Mouse (Mus musculus) forebrain, embryonic 12.5 days (tissue): Measurements from ENCODE around the gene Capn13. TPM values are rescaled to one million over a fixed set of nuclear protein-coding genes. Genes with fewer than 3 reads are reported as not detected.

Experiments used
- ATAC-seq: fragments of 200-750 bp; cut with Nextera tagmentation; 2 replicates; pipeline ENCODE4 v1.8.0; 2017; ENCODE audit warnings: moderate TSS enrichment; ENCODE audit not compliant: low FRiP score
- H3K27ac ChIP-seq: fragments of 300-500 bp; sonication (generic); 2 replicates; pipeline ENCODE4 v1.5.1; 2016; ENCODE audit warnings: mild to moderate bottlenecking
- H3K27me3 ChIP-seq: fragments of 300-500 bp; sonication (generic); 2 replicates; pipeline ENCODE4 v1.6.1; 2016; ENCODE audit warnings: mild to moderate bottlenecking
- H3K36me3 ChIP-seq: fragments of 300-500 bp; sonication (generic); replicated peaks from 2 replicates; pipeline ENCODE4 v1.6.1; 2016; ENCODE audit warnings: mild to moderate bottlenecking
- H3K4me1 ChIP-seq: fragments of 300-500 bp; sonication (generic); 2 replicates; pipeline ENCODE4 v1.6.1; 2016
- H3K4me2 ChIP-seq: fragments of 300-500 bp; sonication (generic); 2 replicates; pipeline ENCODE4 v1.6.1; 2016; ENCODE audit warnings: mild to moderate bottlenecking, moderate library complexity
- H3K4me3 ChIP-seq: fragments of 300-500 bp; sonication (generic); replicated peaks from 2 replicates; pipeline ENCODE4 v1.5.1; 2016; ENCODE audit warnings: mild to moderate bottlenecking
- H3K9ac ChIP-seq: fragments of 300-500 bp; sonication (generic); 2 replicates; pipeline ENCODE4 v1.6.1; 2016; ENCODE audit warnings: mild to moderate bottlenecking
- H3K9me3 ChIP-seq: fragments of 300-500 bp; sonication (generic); 2 replicates; pipeline ENCODE4 v1.6.1; 2016
- WGBS: fragments of 180-500 bp; shearing (Covaris S2); methylation state at CpG from one replicate; pipeline ENCODE4 v1.1.7; 2016; 5-methylcytosine and 5-hydroxymethylcytosine counted together
- polyA plus RNA-seq: library from polyadenylated mRNA; unstranded; fragments of >200 nt; fragmentation: Nextera tagmentation; extraction: Ambion mirVana; gene quantifications from 2 replicates; pipeline ENCODE4 v1.2.1, GENCODE M21; 2016

Gene Capn13
- polyA plus RNA-seq, 1 experiment from 2014 or later, result not detected

DNA sequence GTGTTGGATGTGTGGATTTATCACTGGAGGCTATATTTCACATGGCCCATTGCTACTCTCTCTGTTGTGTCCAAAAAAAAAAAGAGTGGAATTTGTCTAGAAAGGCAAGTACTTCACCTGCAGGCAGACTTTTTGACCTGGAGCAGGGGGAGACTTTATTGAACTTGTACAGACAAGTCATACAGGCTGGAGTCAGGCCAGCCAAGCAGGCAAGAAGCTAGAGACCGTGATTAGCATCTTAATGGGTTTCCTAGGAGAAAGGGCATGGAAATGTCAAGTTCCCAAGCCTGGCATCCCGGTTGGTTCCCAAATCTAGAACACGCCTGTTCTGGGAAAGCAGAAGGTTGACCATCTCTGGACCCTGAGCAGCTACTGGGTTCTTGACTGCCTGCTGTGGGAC lies 11.3 kb downstream of the Capn13 start:
- H3K27ac ChIP-seq, result no peak overlapping the region
- no peak overlapping the region for H3K4me2 ChIP-seq
- H3K4me3 ChIP-seq, result no peak overlapping the region
- H3K9ac ChIP-seq, result no peak overlapping the region
- H3K9me3 ChIP-seq, result no peaks in the 10 kb centered on the region
- no peaks in the 10 kb centered on the region for H3K27me3 ChIP-seq
- no peaks in the 10 kb centered on the region for H3K36me3 ChIP-seq
- H3K4me1 ChIP-seq, result no peaks in the 10 kb centered on the region
- ATAC-seq, result no peak
- 81% methylated on average over 3 of the region's 3 CpGs for WGBS

DNA sequence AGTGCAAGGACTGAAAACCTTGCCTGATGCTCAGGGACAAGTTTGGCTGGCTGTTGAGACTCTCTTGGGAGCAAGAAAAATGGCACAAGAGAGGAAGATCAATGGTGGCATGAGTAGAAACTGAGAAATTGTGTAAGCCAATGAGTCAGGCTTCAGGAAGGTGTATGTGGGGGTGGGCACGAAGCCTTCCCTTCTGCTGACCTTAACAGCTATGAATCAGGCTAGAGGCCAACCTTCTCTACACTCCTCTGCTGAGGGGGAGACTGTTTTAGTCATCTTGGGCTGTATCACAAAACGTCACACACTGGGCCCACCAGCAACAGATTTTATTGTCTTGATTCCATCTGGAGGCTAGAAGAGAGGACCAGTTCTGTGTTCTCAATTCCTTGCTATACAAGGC lies 14.1 kb downstream of the Capn13 start:
- Histone ChIP-seq H3K4me2 (no peak overlapping the region), H3K27me3 (no peaks in the 10 kb centered on the region), H3K9me3 (no peaks in the 10 kb centered on the region), H3K4me1 (no peaks in the 10 kb centered on the region), H3K36me3 (no peaks in the 10 kb centered on the region), H3K27ac (no peak overlapping the region), H3K9ac (no peak overlapping the region), H3K4me3 (no peak overlapping the region)
- ATAC-seq, result no peak
- WGBS, result 82% methylated on average over 2 of the region's 2 CpGs

DNA sequence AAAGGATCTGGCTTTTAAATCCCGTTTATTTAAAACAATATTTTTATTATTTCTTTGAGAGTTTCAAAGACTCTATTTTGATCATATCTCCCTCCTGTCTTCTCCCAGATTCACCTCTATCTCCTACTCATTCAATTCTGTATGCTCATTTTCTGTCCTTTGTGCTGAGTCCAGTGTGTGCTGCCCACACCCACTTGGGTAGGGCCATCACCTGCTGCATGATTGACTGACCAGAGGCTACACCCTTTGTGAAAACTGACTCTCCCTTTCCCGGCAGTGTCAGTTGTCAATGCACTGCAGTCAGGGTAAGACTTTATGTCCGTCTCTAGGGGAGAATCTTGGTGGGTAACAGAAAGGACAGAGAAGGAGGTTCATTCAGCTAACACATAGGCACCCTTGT lies 14.7 kb downstream of the Capn13 start:
- 75% methylated on average over 3 of the region's 3 CpGs for WGBS
- no peak overlapping the region for H3K4me3 ChIP-seq
- no peaks in the 10 kb centered on the region for H3K27me3 ChIP-seq
- H3K9me3 ChIP-seq, result no peaks in the 10 kb centered on the region
- no peak overlapping the region for H3K4me2 ChIP-seq
- no peak for ATAC-seq
- no peaks in the 10 kb centered on the region for H3K36me3 ChIP-seq
- H3K9ac ChIP-seq, result no peak overlapping the region
- H3K4me1 ChIP-seq, result no peaks in the 10 kb centered on the region
- H3K27ac ChIP-seq, result no peak overlapping the region

DNA sequence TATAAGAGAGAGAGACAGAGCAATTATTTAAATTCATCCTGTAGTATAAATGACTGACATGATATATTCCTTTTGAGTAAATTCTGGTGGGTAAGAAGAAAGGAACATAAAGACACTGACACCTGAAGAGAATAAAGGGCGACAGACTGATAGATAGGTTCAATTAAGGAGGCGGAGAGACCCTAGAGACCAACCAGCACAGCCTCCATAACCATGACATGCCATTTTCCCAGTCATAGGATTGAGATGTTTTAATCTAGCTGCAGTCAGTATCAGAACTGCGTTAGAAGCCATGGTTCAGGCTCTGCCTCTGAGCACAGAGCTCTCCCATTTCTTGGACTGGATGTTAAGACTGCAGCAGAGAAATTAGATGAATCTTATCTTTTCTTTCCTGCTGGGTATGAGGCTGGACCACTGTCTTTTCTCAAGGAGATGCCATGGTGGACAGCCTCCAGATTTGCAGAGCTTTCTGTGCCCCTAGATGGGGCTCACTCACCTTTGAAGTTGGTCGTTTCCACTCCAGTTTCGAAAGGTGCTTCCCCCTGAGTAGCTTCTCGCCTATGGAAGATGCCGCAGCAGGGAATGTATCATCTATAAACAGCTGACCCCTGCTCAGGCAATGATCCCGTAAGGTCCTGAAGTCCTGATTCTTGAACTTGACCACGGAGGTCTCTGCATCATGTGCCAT lies 18.2 kb downstream of the Capn13 start:
- Histone ChIP-seq H3K9ac (no peak overlapping the region), H3K27ac (no peak overlapping the region), H3K4me1 (no peaks in the 10 kb centered on the region), H3K4me2 (no peak overlapping the region), H3K36me3 (no peaks in the 10 kb centered on the region), H3K9me3 (no peaks in the 10 kb centered on the region), H3K27me3 (no peaks in the 10 kb centered on the region), H3K4me3 (no peak overlapping the region)
- 82% methylated on average over 9 of the region's 9 CpGs for WGBS
- no peak for ATAC-seq

DNA sequence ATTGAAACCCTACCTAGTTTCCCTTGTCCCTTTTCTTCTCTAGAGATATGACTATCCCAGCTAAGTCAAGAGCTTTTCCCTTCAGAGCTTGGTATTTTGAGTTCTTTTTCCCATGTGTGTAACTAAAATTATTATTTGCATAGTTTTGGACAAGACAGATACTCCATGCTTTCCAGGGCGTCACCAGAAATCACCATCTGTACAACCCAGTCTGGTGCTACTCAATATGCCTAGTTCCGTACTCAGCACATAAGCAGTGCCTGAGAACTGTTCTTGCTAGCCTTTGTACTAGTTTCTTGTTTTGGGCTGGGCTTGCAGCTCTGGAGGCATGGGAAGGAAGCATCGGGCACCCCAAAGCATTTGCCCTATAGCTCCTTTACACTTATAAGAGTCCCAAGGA lies 19.0 kb downstream of the Capn13 start:
- Histone ChIP-seq H3K4me1 (no peaks in the 10 kb centered on the region), H3K9me3 (no peaks in the 10 kb centered on the region), H3K27me3 (no peaks in the 10 kb centered on the region), H3K4me2 (no peak overlapping the region), H3K4me3 (no peak overlapping the region), H3K9ac (no peak overlapping the region), H3K27ac (no peak overlapping the region), H3K36me3 (no peaks in the 10 kb centered on the region)
- 88% methylated on average over 3 of the region's 3 CpGs for WGBS
- ATAC-seq, result no peak

DNA sequence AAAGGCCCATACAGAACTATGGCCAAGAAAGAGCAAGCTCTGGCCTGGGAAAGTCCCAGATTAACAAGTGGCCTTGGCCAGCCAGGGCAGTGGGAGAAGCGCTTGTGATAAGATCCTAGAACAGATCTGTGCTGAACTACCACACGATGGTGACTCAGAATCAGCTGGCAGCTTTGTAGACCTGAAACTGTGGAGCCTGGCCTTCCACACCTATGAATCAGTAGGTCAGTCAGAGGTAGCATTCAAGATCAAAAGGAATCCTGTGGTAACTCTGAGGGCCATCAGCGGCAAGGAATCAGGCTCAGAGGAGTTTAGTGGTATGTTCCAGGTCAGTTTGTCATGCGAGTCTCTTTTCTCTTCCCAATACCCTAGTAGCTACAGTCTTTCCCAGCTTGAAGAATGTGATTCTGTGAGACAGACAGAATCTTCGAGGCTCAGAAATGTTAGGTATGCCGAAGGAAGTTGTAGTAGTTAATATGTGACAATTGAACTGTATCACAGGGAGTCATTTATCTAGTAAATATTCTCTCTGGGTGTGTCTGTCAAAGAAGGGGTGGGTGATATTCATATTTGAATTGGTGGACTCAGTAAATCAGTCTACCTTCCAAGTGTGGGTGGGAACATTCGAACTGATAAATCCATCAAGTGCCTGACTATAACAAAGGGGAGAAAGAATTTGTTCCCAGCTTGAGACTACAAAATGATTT lies 22.7 kb downstream of the Capn13 start:
- no peak for ATAC-seq
- H3K4me3 ChIP-seq, result no peak overlapping the region
- H3K4me1 ChIP-seq, result no peaks in the 10 kb centered on the region
- H3K27me3 ChIP-seq, result no peaks in the 10 kb centered on the region
- H3K9me3 ChIP-seq, result no peaks in the 10 kb centered on the region
- H3K27ac ChIP-seq, result no peak overlapping the region
- WGBS, result 92% methylated on average over 7 of the region's 7 CpGs
- no peak overlapping the region for H3K9ac ChIP-seq
- no peaks in the 10 kb centered on the region for H3K36me3 ChIP-seq
- no peak overlapping the region for H3K4me2 ChIP-seq

DNA sequence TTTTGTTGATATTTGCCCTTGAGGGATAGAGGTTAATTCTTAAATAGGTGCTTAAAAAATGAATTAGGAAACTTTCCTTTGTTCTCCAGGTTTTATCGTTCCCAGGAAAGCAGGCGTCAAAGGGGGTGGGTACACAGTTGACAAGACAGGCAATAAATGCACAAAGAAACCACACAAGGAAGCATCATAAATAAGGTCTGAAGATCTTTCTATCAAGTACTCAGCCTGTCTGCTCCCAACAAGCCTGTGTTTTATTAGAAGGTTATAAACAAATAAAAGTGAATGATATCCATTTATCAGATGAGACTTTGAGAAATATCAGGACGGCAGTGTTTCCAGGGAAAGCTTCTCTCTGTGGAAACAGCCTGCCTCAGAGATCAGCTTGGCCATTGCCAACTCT lies 33.3 kb downstream of the Capn13 start:
- H3K9me3 ChIP-seq, result no peaks in the 10 kb centered on the region
- no peak for ATAC-seq
- H3K36me3 ChIP-seq, result no peaks in the 10 kb centered on the region
- H3K4me1 ChIP-seq, result no peaks in the 10 kb centered on the region
- H3K27ac ChIP-seq, result no peak overlapping the region
- no peak overlapping the region for H3K9ac ChIP-seq
- H3K4me3 ChIP-seq, result no peak overlapping the region
- WGBS, result 94% methylated on average over 3 of the region's 3 CpGs
- H3K4me2 ChIP-seq, result no peak overlapping the region
- no peaks in the 10 kb centered on the region for H3K27me3 ChIP-seq

DNA sequence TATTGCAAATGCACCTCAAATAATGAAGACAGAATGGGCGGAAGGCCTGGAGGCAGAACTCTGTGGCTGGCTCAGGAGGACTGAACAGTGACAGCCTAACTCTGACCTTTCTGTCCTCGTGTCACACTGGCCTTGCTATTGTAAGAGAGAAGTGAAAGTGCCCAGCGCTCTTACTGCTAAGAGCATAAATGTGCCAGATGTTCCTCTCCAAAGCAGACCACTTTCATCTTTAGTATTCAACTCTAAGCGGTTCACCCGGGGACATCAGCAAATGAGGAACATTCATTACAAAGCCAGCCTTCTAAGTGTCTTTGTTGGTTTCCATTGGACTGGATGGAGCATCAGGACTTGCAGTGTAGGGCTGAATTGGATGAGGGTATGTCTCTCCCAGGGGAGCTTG lies 39.6 kb downstream of the Capn13 start:
- H3K4me3 ChIP-seq, result no peak overlapping the region
- H3K4me1 ChIP-seq, result no peaks in the 10 kb centered on the region
- no peak overlapping the region for H3K9ac ChIP-seq
- H3K27me3 ChIP-seq, result no peaks in the 10 kb centered on the region
- 62% methylated on average over 5 of the region's 5 CpGs for WGBS
- H3K4me2 ChIP-seq, result no peak overlapping the region
- no peak overlapping the region for H3K27ac ChIP-seq
- H3K9me3 ChIP-seq, result no peaks in the 10 kb centered on the region
- H3K36me3 ChIP-seq, result no peaks in the 10 kb centered on the region
- no peak for ATAC-seq

DNA sequence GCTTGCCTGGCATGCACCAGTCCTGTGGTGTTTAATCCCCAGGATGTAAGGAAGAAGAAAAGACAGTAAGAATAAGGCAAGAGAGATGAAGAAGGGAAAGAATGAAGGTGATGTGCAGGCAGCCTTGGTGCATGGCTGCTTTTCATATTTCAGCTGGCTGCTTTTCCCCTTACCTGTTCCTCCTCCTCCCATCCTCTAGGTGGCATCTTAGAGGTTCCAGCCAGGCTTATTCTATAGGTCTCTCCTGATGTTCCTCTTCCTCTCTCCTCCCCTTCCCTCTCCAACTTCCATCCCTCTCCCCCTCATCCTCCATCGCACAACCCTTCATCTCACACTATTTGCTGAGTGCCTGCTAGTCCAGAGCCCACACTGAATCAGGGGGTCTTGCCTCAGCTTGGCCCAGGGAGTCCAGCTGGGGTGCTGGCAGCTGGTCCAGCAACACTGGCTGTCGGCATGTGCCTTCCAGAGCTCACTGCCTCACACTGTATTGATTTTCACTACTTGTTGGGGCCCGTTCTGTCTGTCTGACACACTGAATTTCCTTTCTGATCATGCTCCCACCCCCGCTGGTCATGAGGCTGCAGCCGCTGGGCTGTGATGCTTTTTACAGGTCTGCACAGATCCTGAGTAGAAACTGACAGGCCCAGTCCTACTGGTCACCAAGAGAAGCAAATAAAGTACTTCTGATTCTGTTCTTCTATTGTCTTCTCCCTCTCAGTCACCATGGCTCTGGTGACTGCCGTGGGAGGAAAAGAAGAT lies 56.9 kb downstream of the Capn13 start:
- WGBS, result 90% methylated on average over 6 of the region's 6 CpGs
- no peak for ATAC-seq
- H3K4me2 ChIP-seq, result no peak overlapping the region

DNA sequence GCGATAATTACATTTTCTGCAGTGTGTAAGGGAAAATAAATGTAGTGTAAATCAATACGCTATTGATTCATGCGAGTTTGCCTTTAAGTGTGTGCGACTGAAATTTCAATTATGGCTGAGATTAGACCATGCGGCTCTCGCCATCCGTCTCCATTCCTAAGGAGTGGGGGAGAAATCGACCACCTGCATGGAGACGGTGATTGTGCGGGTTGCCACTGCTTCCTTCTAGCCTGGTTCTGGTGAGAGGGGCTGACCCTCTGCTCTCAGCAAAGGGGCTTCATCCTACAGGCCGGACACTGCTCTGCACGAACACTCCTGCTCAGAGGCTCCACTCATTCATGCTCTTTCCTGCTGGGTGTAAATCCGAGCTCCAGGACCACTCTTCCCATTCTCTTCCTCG lies 58.0 kb downstream of the Capn13 start:
- peaks cover 4% of the 10 kb centered on the region; the same call in 1 of the 2 replicates for H3K4me1 ChIP-seq
- H3K4me2 ChIP-seq, result no peak overlapping the region
- 71% methylated on average over 14 of the region's 14 CpGs for WGBS
- H3K4me3 ChIP-seq, result no peak overlapping the region
- ATAC-seq, result peak; percentile 58; the same call in 1 of the 2 replicates
- H3K9ac ChIP-seq, result no peak overlapping the region
- H3K27me3 ChIP-seq, result no peaks in the 10 kb centered on the region
- no peak overlapping the region for H3K27ac ChIP-seq
- H3K9me3 ChIP-seq, result no peaks in the 10 kb centered on the region
- no peaks in the 10 kb centered on the region for H3K36me3 ChIP-seq

More for the DNA sequence above, 56.9 kb downstream of the Capn13 start:
- no peaks in the 10 kb centered on the region for H3K9me3 ChIP-seq
- H3K27me3 ChIP-seq, result no peaks in the 10 kb centered on the region
- H3K36me3 ChIP-seq, result no peaks in the 10 kb centered on the region
- H3K27ac ChIP-seq, result no peak overlapping the region
- peaks cover 4% of the 10 kb centered on the region; the same call in 1 of the 2 replicates for H3K4me1 ChIP-seq
- H3K4me3 ChIP-seq, result no peak overlapping the region
- H3K9ac ChIP-seq, result no peak overlapping the region

DNA sequence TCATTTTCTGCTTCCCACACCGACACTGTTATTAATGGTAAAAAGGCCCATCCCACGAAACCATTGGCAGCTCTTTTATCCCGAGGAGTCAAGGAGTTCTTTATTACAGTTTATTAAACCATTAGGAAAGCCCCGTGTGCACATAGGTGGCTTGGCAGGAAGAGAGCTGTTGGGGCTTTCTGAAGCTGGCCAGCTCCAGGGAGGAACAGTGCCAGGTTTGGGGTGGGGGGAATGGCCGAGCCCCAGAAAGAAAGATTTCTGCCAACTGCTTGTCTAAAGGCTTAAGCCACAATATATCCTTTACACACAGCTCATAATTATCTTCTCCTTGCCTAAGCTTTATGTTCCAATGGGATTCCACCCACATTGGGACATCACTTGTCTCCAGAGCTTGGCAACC lies 71.6 kb downstream of the Capn13 start:
- no peak overlapping the region for H3K27ac ChIP-seq
- no peaks in the 10 kb centered on the region for H3K9me3 ChIP-seq
- 81% methylated on average over 5 of the region's 5 CpGs for WGBS
- H3K4me3 ChIP-seq, result no peak overlapping the region
- no peak for ATAC-seq
- no peaks in the 10 kb centered on the region for H3K36me3 ChIP-seq
- no peaks in the 10 kb centered on the region; the same call in 1 of the 2 replicates for H3K4me1 ChIP-seq
- no peak overlapping the region for H3K9ac ChIP-seq
- H3K27me3 ChIP-seq, result no peaks in the 10 kb centered on the region
- no peak overlapping the region for H3K4me2 ChIP-seq

DNA sequence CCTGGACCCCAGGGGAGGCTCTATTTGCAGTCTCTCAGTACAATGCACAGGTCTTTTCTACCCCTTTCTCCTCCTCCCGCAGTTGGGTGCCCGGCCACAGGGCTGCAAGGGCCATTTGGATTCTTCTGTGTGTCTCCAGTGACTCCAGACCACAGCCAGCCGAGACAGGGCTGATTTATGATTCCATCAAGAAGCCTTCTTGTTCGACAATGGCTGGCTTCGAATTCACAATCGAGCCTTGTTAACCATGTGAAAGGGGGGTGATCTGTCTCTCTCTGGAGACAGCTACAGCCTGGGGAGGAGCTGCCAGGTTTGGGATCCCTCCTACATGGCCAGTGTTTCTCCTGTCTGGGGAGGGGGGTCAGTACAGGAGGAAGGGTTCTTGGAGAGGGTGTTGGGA lies 75.4 kb downstream of the Capn13 start:
- ATAC-seq, result no peak
- H3K4me3 ChIP-seq, result no peak overlapping the region
- no peak overlapping the region for H3K27ac ChIP-seq
- H3K9me3 ChIP-seq, result no peaks in the 10 kb centered on the region
- H3K9ac ChIP-seq, result no peak overlapping the region
- H3K4me2 ChIP-seq, result no peak overlapping the region
- no peaks in the 10 kb centered on the region for H3K36me3 ChIP-seq
- no peaks in the 10 kb centered on the region; the same call in 1 of the 2 replicates for H3K4me1 ChIP-seq
- H3K27me3 ChIP-seq, result no peaks in the 10 kb centered on the region
- WGBS, result 41% methylated on average over 6 of the region's 6 CpGs
